Mouse (Mus musculus) bone marrow macrophage, adult 2 months (primary cell): ENCODE measurements around the gene Sec16a.

ENCODE experiments used
- CTCF ChIP-seq: IDR thresholded peaks from 2 replicates; pipeline ENCODE4 v1.5.1; 2012; ENCODE audit warnings: low read depth, mild to moderate bottlenecking, low read length, moderate library complexity
- POLR2A ChIP-seq: IDR thresholded peaks from 2 replicates; pipeline ENCODE4 v1.6.1; 2012; ENCODE audit warnings: mild to moderate bottlenecking, low read depth, low read length, borderline replicate concordance

DNA sequence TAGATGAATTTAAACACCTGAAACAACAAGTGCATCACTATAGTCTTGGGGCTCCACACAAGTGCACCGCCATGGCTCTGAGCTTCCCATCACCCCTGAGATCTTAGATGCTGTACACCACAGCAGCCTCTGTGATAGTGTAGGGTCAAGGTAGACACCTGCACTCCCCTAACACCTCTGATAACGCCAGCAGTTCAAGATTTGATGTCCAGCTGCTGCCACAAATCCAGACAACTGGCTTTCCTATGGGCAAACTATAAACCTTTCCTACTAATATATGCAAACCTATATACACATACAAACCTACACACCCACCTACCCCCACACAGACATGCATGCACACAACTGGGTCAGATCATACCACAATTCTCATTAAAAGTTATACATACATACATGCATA lies 20.5 kb downstream of the Sec16a start:
- no peak for TF ChIP-seq CTCF
- no peak for TF ChIP-seq POLR2A
